Mouse (Mus musculus) cerebellum, postnatal 4 days (tissue): ENCODE measurements around the gene Eif2b3.
A peak's percentile ranks its signal among the peaks of the same experiment; 100 is the strongest.

Experiments
- DNase-seq, 2 experiments: peaks; one replicate each; pipeline ENCODE4 v3.0.0; 2022; ENCODE audit warnings: low spot score in 2 of 2, mixed read lengths in 1 of 2

Eif2b3 gene

DNA sequence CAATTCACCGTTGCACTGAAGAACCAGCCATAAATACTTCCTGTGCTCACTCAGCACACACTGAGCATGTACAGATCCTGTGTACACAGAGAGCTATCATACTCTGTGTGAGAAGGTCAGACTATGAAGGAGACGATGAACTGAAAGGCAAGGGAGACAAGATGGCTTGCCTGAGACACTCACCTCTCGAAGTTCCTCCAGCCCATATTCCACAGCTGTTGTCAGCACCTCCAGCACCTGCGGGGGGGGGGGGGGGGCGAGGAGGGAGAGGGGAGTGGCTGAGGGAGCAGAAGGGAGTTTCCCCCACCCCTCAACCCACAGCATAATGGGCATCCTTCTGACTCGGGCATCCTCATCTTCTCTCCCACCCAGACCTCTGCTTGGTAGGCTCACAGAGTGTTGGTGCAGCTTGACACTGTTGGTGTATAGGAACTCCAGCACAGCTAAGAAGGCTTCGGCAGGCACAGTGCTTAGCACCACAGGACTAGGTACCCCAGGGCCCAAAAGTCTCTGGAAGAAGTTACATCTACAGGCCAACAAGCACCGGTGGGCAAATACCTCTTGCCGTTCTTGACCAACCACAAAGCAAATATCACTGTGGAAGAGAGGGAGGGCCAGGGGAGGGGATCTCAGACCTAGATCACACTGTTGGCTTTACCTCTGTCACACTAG, 104.5 kb downstream of the Eif2b3 start:
- DNase-seq: no peak

- DNase-seq: no peak
Measured at GRCm38 (mm10) chr4:117124218-117124517, 105.0 kb downstream of the Eif2b3 start.

- DNase-seq: no peak
Measured at GRCm38 (mm10) chr4:117124518-117125347, 105.5 kb downstream of the Eif2b3 start.

- peak in 1 of 2 experiments; percentile 83 for DNase-seq
Measured at GRCm38 (mm10) chr4:117125348-117125909, 106.2 kb downstream of the Eif2b3 start, which contains the start of gene Btbd19. TSS of gene Btbd19 (minus strand) at chr4:117125725.

DNA sequence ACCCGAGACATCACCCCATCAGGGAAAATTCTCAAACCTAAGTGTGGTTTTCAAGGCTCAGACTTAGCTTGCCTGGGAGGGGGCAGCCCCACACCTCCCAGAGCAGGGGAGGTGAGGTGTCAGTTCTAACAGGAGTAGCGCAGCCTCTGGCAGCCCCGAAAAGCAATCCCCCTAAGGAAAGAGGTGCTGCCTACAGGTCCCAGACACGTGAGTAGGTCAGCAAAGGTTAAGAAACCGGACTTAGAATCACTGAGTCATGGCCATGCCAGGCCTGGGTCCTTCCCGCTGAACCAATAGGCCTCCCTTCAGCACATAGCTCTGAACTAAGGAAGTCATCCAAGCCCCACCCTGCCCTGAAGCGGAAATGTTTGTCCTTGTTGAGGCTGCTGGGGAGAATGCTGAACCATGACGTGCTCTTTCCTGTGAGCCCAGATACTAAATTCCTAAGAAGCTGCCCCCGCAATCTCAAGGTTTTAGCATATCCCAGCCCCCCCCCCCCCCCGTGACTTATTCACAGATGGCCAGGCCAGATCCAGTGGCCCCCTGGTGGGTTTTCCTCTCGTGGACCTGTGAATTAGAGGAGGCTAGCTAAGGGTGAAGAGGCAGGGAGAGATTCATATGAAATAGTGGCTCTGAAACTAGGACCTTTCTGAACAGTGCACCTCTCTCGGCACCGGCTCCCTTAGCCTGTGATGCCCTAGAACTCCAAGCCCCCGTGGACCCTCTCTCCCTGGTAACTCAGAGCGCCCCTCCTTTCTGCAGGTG, 106.9 kb downstream of the Eif2b3 start:
- no peak for DNase-seq

DNA sequence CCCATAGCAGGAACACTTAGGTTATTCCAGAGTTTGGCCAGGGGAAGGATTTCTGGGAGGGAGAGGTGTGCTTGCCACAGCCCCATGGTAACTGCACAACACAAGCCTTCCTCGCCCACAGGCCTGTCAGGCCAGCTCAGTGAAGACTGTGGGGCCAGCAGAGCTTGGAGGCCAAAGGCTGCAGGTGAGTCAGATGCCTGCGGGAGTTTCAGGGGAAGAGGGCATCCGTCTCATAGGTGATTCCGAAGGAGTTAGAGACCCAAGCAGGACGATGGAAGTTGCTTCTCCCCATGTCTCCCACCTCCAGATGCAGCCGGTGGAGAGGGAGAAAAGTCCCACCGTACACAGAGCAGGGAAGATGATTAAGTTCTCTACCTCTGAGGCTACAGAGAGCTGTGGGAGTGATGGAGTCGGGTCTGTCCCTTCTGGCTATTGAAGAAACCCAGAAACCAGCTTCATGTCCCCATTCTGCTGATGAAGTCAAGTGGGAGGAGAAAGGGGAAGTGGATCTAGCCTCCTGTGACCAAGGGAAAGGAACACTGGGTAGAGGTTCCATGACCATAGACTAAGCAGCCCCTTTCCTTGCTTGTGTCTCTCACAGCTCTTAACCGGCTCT, 107.6 kb downstream of the Eif2b3 start, which contains the start of gene Tctex1d4:
Gene Tctex1d4, plus strand, starts transcription at position 120 of the 616 bp plus-strand sequence.
- no peak for DNase-seq

DNA sequence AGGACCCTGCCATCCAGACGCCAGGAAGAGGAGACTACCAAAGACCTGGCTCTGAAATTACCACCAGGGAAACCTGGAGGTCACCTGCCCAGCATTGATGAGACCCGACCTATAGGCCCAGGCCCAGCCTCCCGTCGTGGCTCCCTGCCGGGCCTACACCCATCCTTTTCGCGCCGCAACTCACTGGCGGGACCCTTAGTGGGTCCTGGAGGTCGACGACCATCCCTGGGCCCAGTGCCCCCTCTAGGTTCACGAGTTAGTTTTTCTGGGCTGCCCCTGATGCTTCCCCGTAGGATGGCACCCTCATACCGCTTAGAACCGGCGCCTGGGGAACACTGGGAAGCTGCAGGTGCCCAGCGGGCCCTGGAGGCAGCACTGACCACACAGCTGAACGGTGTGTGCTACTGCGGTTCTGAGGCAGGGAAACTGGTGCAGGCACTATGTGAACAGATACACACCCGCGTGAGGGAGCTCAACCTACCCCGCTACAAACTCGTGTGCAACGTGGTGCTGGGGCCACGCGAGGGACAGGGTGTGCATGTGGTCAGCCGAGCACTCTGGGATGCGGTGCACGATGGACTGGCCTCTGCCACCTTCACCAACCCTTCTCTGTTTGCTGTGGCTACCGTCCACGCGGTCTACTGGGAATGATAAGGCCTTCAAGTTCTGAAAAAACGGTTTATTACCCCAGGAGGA, 108.9 kb downstream of the Eif2b3 start:
- DNase-seq: no peak

DNA sequence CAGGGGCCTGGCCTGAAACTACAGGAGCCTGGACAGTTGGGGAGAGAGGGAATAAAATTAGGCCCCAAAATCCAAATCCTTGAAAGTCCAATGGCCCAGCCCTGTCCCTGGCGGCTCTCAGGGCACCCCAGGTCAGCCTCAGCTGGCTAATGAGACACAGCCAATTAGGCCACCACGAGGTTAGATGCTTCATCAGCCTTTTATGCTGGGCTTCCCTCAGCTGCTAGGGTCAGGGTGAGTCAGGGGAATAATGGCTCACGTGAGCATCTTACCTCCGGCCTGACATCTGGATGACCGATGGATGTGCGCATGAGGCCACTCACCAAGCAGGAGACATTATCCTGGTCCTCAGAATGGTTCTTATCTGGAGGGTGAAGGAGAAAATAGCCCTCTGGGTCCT, 111.6 kb downstream of the Eif2b3 start:
- no peak for DNase-seq

GRCm38 (mm10) chr4:117131198-117131597, 112.0 kb downstream of the Eif2b3 start:
- DNase-seq: no peak

DNA sequence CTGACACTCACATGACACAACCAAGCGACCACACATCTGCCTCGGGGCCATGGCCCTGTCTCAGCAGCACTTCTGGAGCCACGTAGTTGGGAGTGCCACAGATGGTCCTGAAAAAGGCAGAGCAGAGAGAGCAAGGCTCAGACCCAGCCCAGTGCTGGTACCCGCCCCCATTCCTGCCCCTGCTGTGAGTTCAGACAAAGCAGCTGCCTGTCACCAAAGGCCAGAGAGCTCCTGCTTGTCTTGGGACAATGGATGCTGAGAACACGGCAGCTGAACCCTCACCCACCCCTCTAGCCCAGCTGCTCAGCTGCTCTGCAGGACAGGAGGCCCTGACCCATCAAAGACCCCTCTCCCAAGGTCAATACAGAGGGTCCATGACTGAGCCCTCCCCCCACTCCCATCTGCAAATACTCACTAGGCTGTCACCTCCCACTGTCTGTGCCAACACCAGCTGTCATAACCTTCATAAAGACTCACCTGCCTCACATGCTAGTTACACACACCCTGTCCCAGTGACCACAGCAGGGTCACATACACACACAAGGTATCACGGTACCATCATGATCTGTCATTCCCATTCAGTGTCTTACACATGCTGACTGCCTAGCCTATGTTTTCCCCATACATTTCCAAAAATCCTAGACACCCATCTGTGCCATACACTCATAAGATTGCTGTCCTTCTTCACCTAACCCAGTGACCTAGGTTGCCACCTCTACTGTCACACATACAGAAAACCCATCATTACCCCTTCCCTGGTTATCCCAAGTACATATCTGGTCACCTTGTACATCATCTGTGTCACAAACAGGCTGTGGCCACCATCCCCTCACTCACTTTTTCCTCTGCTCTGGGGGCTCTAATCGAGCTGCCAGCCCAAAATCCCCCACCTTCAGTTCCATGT, 112.9 kb downstream of the Eif2b3 start:
- peak in 1 of 2 experiments; percentile 52 for DNase-seq

GRCm38 (mm10) chr4:117132794-117133143, 113.6 kb downstream of the Eif2b3 start:
- DNase-seq: no peak

DNA sequence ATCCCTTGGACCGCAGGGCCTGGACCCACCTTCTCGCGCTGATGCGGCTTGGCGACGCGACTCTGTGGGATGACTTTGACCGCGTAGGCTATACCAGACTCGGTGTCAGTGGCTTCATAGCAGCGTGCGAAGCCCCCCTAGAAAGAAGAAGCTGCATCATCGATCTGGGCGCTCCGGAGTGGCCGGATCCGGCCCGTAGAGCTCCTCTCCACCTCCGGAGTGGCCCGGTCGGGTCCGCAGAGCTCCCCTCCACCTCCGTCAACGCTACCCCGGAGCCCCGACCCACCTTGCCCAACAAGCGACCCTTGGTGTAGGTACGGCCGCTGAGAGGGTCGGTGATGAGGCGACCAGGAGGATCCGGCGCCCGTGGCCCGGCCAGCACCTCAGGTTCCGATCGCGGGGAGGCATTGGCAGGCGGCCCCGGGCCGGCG, 114.2 kb downstream of the Eif2b3 start:
- no peak for DNase-seq

- DNase-seq: peak; percentile 92 to 97
Measured at GRCm38 (mm10) chr4:117133817-117134600, 114.8 kb downstream of the Eif2b3 start, which contains the start of gene Plk3. TSS of gene Plk3 (minus strand) at chr4:117133963.

DNA sequence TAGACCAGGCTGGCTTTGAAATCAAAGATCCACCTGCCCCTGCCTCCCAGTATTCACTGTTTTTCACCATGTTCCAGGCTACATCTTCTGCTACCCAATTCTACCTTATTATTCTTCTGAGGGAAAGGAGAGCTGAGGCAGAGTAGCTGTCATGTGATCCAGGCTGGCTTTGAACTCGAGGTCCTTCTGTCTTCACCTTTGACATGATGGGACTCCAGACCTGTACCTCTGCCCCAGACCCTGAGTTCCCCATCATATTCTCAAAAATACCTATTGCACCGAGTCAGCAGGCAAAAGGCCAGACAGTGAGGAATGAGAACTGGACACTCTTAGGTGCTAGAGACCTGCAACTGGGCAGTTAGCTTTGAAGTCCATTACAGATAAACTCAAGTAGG, 115.4 kb downstream of the Eif2b3 start:
- DNase-seq: no peak

- no peak for DNase-seq
Measured at GRCm38 (mm10) chr4:117136034-117136433, 116.8 kb downstream of the Eif2b3 start.
